Mouse (Mus musculus) mature B cell (primary cell): Measurements from ENCODE around the gene Gm21958.
"Not testable (repeated sequence)": the region's sequence is repeated elsewhere in the genome, so short reads cannot be mapped to it uniquely, and the experiment has no call there.

Experiments
- in situ Hi-C: fragments of 300-500 bp; cut with MboI; formaldehyde crosslinking; loops from 2 replicates; pipeline ENCODE4 v1.14.3; 2019

Gm21958 gene

GRCm38 (mm10) chr3:54723741-54724500 lies 9.8 kb upstream of the Gm21958 start:
- in situ Hi-C loops, result no loop called here

GRCm38 (mm10) chr3:54718947-54719346 lies 4.8 kb upstream of the Gm21958 start:
- in situ Hi-C loops, result no loop called here

GRCm38 (mm10) chr3:54717348-54717747 lies 3.2 kb upstream of the Gm21958 start:
- in situ Hi-C loops, result no loop called here

- in situ Hi-C loops, result no loop called here
Measured at GRCm38 (mm10) chr3:54715461-54715860, 1.3 kb upstream of the Gm21958 start.

- in situ Hi-C loops, result no loop called here
Measured at GRCm38 (mm10) chr3:54708972-54709371, 5.2 kb downstream of the Gm21958 start.

- in situ Hi-C loops, result not testable (repeated sequence)
Measured at GRCm38 (mm10) chr3:54704106-54704505, 10.0 kb downstream of the Gm21958 start.

- in situ Hi-C loops, result no loop called here
Measured at GRCm38 (mm10) chr3:54699759-54700301, 14.3 kb downstream of the Gm21958 start.

GRCm38 (mm10) chr3:54693056-54693415 lies 21.1 kb downstream of the Gm21958 start:
- in situ Hi-C loops, result no loop called here

- in situ Hi-C loops, result no loop called here
Measured at GRCm38 (mm10) chr3:54692202-54693055, 21.7 kb downstream of the Gm21958 start, which contains the start of gene Supt20. Gene Supt20, plus strand, starts transcription at chr3:54692807.

- in situ Hi-C loops, result loop anchor here (10.0 kb wide), 1 partner anchor 334 kb away; no protein-coding TSS in a partner anchor
Measured at GRCm38 (mm10) chr3:54689091-54689490, 25.1 kb downstream of the Gm21958 start.

GRCm38 (mm10) chr3:54687245-54687644 lies 26.9 kb downstream of the Gm21958 start:
- in situ Hi-C loops, result loop anchor here (10.0 kb wide), 1 partner anchor 332 kb away; no protein-coding TSS in a partner anchor

GRCm38 (mm10) chr3:54685202-54685601 lies 29.0 kb downstream of the Gm21958 start:
- in situ Hi-C loops, result loop anchor here (10.0 kb wide), 1 partner anchor 330 kb away; no protein-coding TSS in a partner anchor

GRCm38 (mm10) chr3:54681310-54682204 lies 32.6 kb downstream of the Gm21958 start:
- in situ Hi-C loops, result loop anchor here (10.0 kb wide), 1 partner anchor 327 kb away; no protein-coding TSS in a partner anchor

GRCm38 (mm10) chr3:54676818-54677217 lies 37.3 kb downstream of the Gm21958 start:
- in situ Hi-C loops, result no loop called here

- in situ Hi-C loops, result no loop called here
Measured at GRCm38 (mm10) chr3:54672557-54673529, 41.3 kb downstream of the Gm21958 start.

GRCm38 (mm10) chr3:54672111-54672510 lies 42.0 kb downstream of the Gm21958 start:
- in situ Hi-C loops, result no loop called here

- in situ Hi-C loops, result no loop called here
Measured at GRCm38 (mm10) chr3:54669559-54669958, 44.6 kb downstream of the Gm21958 start.

GRCm38 (mm10) chr3:54668722-54669121 lies 45.4 kb downstream of the Gm21958 start:
- in situ Hi-C loops, result no loop called here

GRCm38 (mm10) chr3:54668141-54668540 lies 46.0 kb downstream of the Gm21958 start:
- in situ Hi-C loops, result no loop called here
